Mouse (Mus musculus): Measurements from ENCODE around the gene Rap1a. TPM values are rescaled to one million over a fixed set of nuclear protein-coding genes. Genes with fewer than 3 reads are reported as not detected.

The Rap1a gene
- polyA plus RNA-seq, 1 experiment from 2014 or later = 165 TPM

- ATAC-seq (no peak), DNase-seq (ENCODE audit: low read depth, low spot score) (no peak)
- no peak for TF ChIP-seq CTCF (IDR thresholded peaks at IDR 0.05)
- H3K27me3 ChIP-seq = no peaks in the 10 kb centered on the region
- in situ Hi-C loops (cut with MboI; ENCODE audit: low pct_unique_long_range_greater_than_20kb) = loop anchor here (5.0 to 25.0 kb wide), 4 partner anchors 217 to 1032 kb away; partner anchors contain the start of gene Atp5f1
- CTCF ChIA-PET = interaction anchor here (1.1 to 3.6 kb wide), 2 partner anchors 46 to 219 kb away, joined by 3 to 16 read pairs; no protein-coding TSS in a partner anchor
- POLR2A ChIA-PET = no interaction called here
Measured at GRCm38 (mm10) chr3:105680346-105680745, 120.8 kb downstream of the Rap1a start.

Other genes with a start within 250 kb of the Rap1a start
- 22.4 TPM for gene Ddx20, start 113.8 kb downstream of the Rap1a start, polyA plus RNA-seq (2021)
- gene Inka2, start 96.7 kb downstream of the Rap1a start, polyA plus RNA-seq (2021) = 4.4 TPM
- gene Adora3, start 69.5 kb upstream of the Rap1a start, polyA plus RNA-seq (2021) = not detected
- not detected for gene Tmigd3, start 69.6 kb upstream of the Rap1a start, polyA plus RNA-seq (2021)
- gene I830077J02Rik, start 131.3 kb upstream of the Rap1a start, polyA plus RNA-seq (2021) = 0.09 TPM
- gene Wdr77, start 158.0 kb upstream of the Rap1a start, polyA plus RNA-seq (2021) = 92.0 TPM
- gene Atp5f1, start 158.8 kb upstream of the Rap1a start, polyA plus RNA-seq (2021) = 723 TPM
- gene Ovgp1, start 172.4 kb upstream of the Rap1a start, polyA plus RNA-seq (2021) = 1.9 TPM
- gene Pifo, start 213.3 kb upstream of the Rap1a start, polyA plus RNA-seq (2021) = not detected
- gene Chil5, start 231.5 kb upstream of the Rap1a start, polyA plus RNA-seq (2021) = not detected